Mouse (Mus musculus) heart, adult 9 months (tissue): Measurements from ENCODE around the gene Gpm6b.

Experiments
- DNase-seq, 2 experiments: peaks; one replicate each; pipeline ENCODE4 v3.0.0; 2022; ENCODE audit warnings: low spot score in 2 of 2

Gpm6b gene

DNA sequence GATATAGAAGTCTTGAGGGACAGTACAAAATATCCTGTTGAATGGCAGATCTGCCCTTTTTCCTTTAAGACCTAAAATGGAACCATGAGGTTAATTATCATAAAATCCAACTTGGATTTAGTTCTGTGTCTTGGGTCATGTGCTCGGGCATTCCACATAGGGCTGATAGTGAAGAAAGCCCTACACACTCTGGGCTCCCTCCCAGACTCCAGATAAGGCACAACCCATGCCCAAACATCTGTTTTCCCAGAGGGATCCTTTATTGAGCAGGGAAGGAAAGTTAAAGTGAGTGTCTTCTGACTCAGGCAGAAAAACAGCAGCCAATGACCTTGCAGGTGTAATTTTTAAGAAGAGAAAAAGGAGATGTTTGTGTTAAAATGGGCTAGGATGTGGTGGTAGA lies 116.2 kb downstream of the Gpm6b start:
- DNase-seq, result peak; percentile 10 to 24

DNA sequence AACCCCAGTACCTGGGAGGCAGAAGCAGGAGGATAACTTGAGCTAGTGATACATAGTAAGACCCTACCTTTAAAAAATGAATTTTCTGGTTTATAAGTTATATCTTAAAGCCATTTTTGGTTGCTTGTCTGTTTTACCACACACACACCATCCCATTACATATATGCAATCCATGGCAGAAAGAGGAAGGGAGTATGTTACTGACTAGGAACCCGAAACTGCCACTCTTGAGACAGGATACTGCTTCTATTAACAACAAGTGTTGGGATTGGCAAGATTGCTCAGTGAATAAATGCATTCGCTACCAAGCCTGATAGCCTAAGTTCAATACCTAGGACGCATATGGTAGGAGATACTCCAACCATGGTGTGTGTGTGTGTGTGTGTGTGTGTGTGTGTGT lies 117.6 kb downstream of the Gpm6b start:
- no peak for DNase-seq

DNA sequence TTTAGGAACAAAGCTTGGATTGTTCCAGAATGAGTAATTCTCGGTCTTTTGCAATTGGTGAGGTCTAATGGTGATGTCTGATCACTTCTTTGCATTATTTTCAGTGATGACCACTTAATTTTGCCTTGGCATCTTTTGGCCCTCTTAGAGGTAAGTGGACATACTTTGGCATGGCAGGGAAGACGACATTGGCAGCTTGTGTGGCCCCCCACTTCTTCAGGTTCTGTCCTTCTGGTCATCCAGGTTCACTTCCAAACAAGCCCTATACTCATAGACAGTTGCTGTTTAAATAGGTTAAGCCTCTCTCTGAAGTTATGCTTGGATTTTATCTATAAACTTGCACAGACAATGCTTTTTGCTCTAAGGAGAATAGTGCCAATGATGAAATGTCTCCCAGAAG lies 120.2 kb downstream of the Gpm6b start:
- no peak for DNase-seq

DNA sequence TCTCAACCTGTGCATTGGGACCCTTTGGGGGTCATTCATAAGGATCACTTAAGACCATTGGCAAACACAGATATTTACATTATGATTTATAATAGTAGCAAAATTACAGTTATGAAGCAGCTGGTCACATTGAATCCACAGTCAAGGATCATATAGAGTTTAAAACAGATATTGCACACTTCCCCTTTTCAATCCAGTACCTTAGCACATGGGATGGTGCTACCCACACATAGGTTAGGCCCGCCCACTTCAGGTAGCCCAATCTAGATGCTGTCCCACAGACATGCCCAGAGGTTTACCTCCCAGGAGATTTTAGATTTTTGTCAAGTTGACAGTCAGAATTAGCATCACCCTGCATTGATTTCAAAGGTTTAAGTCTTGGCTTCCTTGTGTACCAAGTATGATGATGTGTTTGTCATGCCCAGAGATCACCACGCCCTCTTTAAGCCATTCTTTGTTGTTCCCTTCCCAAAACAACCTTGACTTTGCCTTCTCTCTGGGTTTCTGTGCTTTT lies 121.3 kb downstream of the Gpm6b start:
- no peak for DNase-seq

DNA sequence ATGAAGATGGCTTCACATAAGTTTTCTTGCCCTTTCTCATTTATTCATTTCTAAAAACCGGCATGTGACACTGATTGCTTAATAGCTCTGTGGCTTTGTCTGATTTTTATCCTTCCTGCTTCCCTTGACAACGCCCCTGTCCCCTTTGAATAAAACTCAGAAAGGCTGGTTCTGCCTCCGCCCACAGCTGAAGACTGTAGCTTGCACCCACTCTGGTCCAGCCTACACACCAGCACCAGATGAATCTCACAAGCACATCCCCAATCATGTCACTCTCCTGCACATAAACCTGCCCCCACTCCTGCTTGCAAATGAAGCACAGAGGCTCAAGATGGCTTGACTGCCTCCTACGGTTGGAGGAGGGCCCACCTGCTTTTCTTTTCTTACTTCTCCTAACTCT lies 121.7 kb downstream of the Gpm6b start:
- DNase-seq, result no peak

DNA sequence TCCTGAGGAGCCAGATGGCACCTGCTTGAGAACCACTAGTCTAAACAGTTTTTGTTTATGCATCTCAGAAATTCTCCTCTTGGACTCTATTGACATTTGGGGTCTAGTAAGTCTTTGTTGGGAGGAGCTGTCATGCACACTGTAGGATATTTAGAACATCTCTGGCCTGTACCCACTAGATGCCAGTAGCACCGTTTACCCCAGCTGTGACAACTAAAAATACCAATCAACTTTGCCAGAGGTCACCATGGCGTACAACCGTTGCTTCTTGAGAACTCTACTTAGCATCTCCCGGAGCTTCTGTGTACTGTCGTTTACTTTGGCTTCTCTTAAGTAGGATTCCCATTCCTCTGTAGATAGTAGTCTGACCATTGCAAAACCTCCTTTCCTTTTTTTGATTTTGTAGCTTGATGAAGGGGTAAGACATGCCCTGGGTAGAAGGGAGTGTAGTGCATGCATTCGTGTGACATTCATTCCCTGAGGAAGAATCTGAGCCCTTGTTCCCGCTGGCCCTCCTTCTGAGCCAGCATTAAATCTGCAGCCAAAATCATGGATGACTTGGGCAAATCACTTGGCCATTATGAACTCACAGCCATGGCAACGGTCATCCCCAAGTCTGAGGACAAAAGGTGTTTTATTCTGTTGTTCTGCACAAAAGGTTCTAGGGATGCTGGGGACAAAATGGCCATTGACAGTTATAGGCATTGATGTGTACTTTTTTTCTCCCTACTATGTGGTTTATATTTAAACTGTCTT lies 126.9 kb downstream of the Gpm6b start:
- DNase-seq, result no peak

DNA sequence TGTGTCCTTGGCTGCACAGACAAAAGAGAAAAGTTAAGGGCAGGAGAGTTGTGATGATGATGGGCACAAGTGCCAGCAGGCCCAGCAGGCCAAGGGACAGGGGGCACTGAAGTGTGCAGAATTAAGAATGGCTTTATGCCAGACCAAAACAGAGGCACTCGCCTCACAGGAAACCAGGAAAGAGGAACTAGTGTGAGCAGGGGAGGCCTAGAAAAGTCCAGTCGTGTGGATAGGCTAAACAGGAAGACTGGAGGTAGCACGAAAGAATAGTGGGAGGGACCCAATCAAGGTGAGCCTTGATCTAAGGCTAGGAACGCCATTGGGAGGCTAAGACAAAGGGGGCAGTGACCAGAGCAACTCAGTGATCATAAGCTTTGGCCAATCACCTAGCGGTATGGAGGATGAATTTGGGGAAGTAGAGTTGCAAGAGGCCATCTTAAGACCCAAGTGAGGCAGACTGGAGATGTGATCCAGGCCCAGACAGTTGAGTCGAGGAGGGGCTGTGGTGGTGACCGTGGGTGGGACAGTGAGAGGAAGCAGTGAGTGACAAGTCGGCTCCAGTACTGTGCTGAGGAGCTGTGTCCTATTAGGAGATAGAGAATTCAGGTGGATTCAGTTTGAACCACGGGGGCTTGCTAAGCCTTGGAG lies 138.1 kb downstream of the Gpm6b start:
- DNase-seq, result no peak

DNA sequence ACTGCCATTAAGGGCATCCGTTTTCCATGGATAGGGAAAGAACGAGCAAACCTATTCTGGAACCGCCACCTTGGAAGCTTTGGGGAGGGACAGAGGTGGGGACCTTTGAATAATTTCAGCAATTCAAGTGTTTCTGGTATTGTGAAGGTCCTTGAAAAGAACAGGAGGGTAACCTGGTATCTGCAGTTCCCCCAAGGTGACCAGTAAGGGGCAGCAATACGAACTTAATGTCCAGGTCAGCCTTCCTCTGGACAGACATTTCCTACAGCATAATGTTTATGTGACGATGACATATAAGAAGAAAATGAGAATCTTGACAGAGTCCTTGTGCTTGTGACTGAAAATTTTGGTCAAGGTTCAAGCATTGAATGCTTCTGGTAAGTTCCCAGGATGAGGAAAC lies 139.9 kb downstream of the Gpm6b start:
- DNase-seq, result no peak

DNA sequence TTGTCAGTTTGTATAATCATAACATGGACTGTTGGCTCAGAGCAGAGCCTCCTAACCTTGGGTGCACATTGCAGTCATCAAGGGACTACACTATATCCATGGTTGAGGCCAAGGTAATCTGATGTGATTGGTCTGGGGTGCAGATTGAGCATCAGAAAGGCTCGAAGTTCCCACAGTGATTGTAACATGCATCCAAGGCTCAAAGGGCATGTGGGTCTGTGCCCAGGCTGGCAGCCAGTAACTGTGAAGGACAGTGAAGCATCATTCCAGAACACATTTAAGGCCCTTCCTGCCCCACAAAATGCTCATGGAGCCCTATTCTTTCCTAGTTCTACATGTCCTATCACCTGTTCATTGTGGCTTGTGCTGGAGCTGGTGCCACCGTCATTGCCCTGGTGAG lies 144.9 kb downstream of the Gpm6b start:
- DNase-seq, result no peak

DNA sequence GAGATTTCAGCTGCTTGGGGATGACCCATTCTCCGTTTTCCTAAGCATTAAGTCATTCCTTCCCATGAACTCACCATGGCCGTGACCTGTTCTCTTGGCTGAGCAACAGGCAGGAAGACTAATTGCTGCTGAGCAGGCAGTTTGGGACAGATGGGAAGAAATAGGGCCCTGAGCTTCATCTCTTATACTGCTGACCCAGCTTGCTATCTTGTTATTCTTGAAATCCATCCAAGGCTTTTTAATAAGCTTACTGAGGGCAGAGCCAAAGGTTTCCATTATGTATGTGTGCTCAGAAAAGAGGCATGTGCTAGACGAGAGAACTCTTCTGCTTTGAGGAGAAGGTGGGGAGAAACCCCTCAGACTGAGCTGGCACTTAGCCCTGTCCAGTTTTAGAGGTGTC lies 146.2 kb downstream of the Gpm6b start:
- peak; percentile 4 to 8 for DNase-seq

DNA sequence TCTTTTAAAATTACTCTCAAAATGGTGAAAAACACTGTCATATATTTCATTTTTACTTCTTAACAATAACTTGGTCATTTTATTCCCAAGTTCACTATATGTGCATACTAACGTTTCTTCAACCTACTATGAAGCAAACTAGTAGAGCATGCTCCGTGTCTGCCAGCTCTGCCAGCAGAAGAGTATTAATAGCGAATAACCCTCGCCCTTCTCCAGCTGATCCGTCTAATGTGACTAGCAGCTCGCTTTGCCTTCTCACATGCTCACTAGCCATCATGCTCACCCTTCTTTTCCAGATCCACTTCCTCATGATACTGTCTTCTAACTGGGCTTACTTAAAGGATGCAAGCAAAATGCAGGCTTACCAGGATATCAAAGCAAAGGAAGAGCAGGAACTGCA lies 147.9 kb downstream of the Gpm6b start:
- DNase-seq, result no peak

DNA sequence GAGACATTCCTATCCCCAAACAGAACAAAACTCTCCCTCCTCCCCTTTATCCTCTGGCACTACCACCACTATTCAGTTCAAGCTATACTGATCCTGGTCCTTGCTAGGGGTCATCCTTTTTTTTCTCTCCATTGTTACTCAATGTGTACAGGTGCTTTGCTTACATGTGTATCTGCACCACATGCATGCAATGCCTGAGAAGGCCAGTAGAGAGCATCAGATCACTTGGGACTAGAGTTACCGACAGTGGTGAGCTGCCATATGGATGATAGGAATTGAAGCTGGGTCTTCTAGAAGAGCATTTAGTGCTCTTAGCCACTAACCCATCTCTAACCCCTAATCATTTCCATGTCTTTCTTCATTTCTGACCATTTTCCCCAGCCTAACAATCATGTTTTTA lies 155.0 kb downstream of the Gpm6b start:
- no peak for DNase-seq

DNA sequence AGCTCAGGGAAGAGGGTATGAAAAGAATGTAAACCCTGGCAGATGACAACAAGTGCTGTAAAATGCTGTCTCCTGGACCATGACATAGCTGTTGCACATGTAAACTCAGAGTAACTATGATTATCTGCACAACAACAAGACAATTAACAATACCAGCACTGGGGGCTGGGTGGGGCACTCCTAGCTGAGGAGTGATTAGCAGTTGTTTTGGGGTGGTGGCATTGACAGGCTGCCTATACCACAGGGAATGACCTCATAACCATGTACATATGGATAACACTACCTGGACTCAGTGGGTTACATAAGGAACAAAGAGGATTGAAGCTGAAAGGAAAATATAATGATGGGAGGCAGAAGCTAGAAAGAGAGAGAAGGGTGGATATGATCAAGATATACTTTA lies 169.2 kb downstream of the Gpm6b start:
- DNase-seq, result no peak

DNA sequence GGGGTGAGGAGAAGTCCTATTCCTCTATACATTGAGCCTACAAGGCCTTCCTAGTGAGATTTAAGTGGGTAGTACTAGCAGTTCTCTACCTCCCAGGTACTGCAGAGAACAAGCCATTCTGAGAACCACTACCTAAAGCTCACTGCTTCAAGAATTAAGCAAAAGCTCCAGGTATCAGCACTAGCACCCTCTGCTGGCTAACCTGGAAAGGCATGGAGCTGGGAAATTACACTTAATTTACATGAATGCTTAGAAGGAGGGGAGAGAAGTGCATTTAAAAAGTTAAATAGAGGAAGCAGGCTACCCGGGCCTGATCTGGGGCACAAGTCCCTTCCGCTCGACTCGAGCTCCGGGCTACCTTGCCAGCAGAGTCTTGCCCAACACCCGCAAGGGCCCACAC lies 177.5 kb downstream of the Gpm6b start:
- no peak for DNase-seq

DNA sequence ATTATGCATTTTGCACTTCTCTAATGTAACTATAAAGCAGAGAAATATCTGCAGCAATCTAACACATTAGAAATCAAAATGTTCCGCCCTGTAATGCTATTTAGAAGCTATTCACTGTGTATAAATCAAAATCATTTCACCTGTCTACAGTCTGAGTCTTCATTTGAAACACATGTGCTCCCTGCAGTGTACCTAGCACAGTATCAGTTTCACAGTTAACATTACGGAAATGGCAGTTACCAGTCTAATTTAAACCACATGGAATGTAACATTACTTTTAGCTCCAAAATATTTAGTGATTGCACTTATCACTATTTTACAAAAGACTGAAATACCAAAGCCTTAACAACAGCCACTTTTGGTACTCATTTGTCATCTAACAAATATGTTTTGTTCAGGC lies 196.1 kb downstream of the Gpm6b start:
- no peak for DNase-seq
